Mouse (Mus musculus): ENCODE measurements around the gene Lca5.

The Lca5 gene

DNA sequence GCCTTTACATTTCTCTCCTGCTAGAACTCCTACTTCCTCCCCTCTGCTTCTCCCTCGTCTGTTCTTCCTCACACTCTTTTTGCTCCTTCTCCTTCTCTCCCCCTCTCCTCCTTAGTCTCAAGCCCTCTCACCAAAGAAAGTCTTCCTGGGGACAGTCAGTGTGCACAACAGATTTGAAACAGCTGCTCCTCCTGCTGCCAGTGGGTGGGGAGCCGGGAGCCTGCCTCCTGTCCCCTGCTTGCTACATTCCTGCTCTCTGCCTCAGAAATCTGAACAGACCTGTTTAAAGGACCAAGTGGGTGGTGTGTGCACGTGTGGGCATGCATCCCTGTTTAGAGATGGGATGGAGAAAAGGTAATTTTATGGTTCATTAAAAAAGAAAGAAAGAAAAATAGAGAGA, 91.4 kb downstream of the Lca5 start:
- ChIA-PET POLR2A (no interaction called here), CTCF (interaction anchor here in 1 of 4 experiments (0.7 kb wide), 1 partner anchor 17 kb away, joined by 3 read pairs; no protein-coding TSS in a partner anchor)

DNA sequence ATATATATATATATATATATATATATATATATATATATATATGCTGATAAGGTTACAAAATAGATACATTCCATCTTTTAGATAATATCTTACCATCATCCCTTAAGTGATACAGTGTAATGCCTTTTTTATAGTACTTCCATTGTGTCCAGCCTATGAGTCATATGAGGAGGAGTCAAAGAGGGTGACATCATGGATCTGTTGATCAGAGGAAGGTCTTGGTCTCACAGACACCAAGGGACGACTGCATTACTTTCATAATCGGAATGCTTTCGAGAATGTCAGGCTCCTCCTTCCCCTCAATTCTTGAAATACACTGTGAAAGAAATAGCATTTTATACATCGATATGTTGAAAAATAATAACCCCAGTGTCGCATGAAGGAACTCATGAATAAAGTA, 93.4 kb downstream of the Lca5 start:
- ChIA-PET POLR2A (interaction anchor here in 1 of 4 experiments (0.6 kb wide), 1 partner anchor 474 kb away, joined by 5 read pairs; no protein-coding TSS in a partner anchor), CTCF (no interaction called here)

DNA sequence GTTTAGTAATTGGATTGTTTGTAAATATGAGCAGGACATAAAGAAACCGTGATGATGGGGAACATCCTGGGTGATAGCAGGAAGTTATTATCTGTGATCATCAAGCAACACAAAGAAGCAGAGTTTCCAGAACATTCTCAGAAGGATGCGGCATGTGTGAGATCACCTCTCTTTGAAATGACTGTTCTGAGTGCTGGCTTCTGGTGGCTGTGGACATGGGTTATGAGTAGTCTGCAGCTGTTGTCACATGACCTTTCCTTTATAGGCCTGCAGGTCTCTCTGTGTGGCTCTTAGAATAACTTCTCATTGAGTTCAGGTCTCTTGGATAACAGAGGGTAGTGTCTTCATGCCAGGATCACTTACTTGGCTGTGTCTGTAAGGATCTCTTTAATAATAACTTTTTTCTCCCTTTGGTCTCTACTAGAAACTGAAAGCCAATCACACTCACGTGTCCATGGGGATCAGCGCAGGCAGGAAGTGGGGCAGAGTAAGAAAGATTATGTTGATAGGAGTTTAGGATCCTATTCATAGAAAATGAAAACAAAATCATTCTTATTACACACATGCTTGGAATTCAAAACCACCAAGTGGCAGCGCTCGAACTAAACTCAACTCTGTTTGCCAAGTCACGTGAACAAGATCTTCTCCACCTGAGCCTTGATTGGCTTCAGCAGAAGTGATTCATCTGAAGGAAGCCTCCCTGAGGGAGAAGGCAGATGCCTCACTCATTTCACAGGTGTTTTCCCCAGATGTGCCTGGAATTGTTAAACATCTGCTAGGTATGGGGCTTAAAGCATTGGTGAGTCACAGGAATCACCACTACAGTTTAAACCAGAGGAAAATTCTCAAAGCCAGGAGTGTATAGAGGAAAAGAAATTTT, 98.2 kb downstream of the Lca5 start:
- ChIA-PET CTCF (no interaction called here), POLR2A (no interaction called here)
